Comparison of ENCODE assay signal across 8 mouse cellular contexts in genomic region chr3:86844804-86845481, GRCm38 (mm10).
A peak's percentile ranks its signal among the peaks of the same experiment; 100 is the strongest.
DNase-seq lines count a peak whose midpoint lies in the region; ATAC-seq and TF ChIP-seq lines count a peak whose summit lies in the region.

No protein-coding gene starts in this region.

- no peak for TF ChIP-seq CTCF in gastrocnemius, adult 2 months (IDR thresholded peaks at IDR 0.05)

- H3K27me3 ChIP-seq in kidney, embryonic 15.5 days: no peaks in the 10 kb centered on the region

- no peaks in the 10 kb centered on the region for H3K9me3 ChIP-seq in kidney, embryonic 15.5 days (replicated peaks)

- H3K36me3 ChIP-seq in kidney, embryonic 15.5 days: no peaks in the 10 kb centered on the region

- no peak overlapping the region for H3K9ac ChIP-seq in kidney, embryonic 15.5 days

- peak overlapping the region; percentile 36 for H3K4me3 ChIP-seq in gastrocnemius, adult 2 months
- no peak overlapping the region for H3K4me3 ChIP-seq in kidney, embryonic 15.5 days (replicated peaks)

- no peak overlapping the region for H3K4me2 ChIP-seq in kidney, embryonic 15.5 days

- H3K4me1 ChIP-seq in kidney, embryonic 15.5 days: peaks cover 13% of the 10 kb centered on the region; the same call in 1 of the 2 replicates

- H3K27ac ChIP-seq in gastrocnemius, adult 2 months: no peak overlapping the region
- H3K27ac ChIP-seq in kidney, embryonic 15.5 days: no peak overlapping the region

- no peak for ATAC-seq in kidney, embryonic 15.5 days (replicated peaks; ENCODE audit: low FRiP score)

- intact Hi-C loops in gastrocnemius, adult 2 months (cut with DNase I): no loop called here
- intact Hi-C loops in gastrocnemius, postnatal 36 days (cut with DNase I): no loop called here

- 21% methylated on average over 8 of the region's 8 CpGs for WGBS in kidney, embryonic 15.5 days

- no peak for DNase-seq in gastrocnemius, adult 2 months
- no peak for DNase-seq in gastrocnemius, postnatal 36 days
- peak; percentile 35 for DNase-seq in T-cell, adult 2 months (ENCODE audit: low spot score)
- DNase-seq in frontal cortex, postnatal 10 days (ENCODE audit: low spot score in 2 of 2): peak; percentile 29 to 35
- peak; percentile 28 for DNase-seq in neural tube, embryonic 10.5 days (ENCODE audit: extremely low spot score, low spot score)
- DNase-seq in kidney, adult 9 months: no peak
- DNase-seq in cerebellum, postnatal 10 days: no peak

Comparison
In these comparisons a context has a peak if more than half of its experiments do, and no peak if none do; other contexts are left out.
1. DNase-seq: peak in T-cell, adult 2 months (single experiment), frontal cortex, postnatal 10 days (2 of 2) and neural tube, embryonic 10.5 days (single experiment); none in gastrocnemius, adult 2 months (single experiment), gastrocnemius, postnatal 36 days (0 of 2), kidney, adult 9 months (single experiment) and cerebellum, postnatal 10 days (0 of 2).